Mouse (Mus musculus): Measurements from ENCODE around the gene Mmp7.

Gene Mmp7

DNA sequence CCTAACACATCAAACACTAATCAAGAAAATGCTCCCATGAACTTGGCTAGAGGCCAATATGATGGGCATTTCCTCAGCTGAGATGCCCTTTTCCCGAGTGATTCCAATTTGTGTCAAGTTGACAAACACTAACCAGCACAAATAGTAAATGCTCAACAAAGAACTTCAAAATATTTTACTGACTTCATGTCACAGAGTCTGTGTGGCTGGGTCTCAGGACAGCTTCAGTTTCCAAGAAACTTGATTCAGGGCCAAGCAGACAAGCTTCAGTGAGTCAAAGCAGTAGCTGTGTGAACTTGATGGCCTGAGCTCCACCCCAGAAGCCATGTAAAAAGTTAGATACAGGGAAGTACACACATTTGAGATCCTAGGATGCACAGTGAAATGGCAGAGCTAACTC is 52.3 kb downstream of the Mmp7 start:
- no peak for DNase-seq (ENCODE audit: low spot score in 2 of 2)

DNA sequence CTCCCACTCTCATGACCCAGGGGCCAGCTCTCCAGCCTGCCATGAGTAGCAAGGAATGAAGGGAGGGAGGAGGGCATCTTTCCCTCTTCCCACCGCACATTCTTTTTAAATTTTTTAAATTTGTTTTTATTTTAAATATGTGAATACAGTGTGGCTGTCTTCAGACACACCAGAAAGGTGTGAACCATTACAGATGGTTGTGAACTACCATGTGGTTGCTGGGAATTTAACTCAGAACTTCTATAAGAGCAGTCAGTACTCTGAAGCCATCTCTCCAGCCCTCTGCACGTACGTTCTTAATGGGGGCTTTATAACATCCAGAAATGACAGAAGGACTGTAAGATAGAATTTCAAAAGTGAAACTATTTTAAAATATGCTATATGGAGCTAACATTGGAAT is 57.0 kb downstream of the Mmp7 start:
- DNase-seq (ENCODE audit: low spot score in 2 of 2), result no peak

Measured in left cerebral cortex, adult 9 months (tissue).